Mouse (Mus musculus) lung, postnatal 0 days (tissue): ENCODE results near the gene Abcg4. TPM values are rescaled to one million over a fixed set of nuclear protein-coding genes. Genes with fewer than 3 reads are reported as not detected.

ENCODE experiments used
- ATAC-seq: fragments of 200-750 bp; cut with Nextera tagmentation; 2 replicates; pipeline ENCODE4 v1.8.0; 2017; ENCODE audit warnings: moderate library complexity
- DNase-seq: peaks from one replicate; pipeline ENCODE4 v3.0.0-alpha.2; 2016; ENCODE audit warnings: low spot score
- H3K27ac ChIP-seq: fragments of 300-500 bp; sonication (generic); 2 replicates; pipeline ENCODE4 v1.5.1; 2014; ENCODE audit warnings: antibody characterized with exemption, mild to moderate bottlenecking, low read length, mixed read lengths
- H3K27me3 ChIP-seq: fragments of 300-500 bp; sonication (generic); replicated peaks from 2 replicates; pipeline ENCODE4 v1.6.1; 2014; ENCODE audit warnings: low read length, mixed read lengths; ENCODE audit not compliant: insufficient read depth
- H3K36me3 ChIP-seq: fragments of 300-500 bp; sonication (generic); 2 replicates; pipeline ENCODE4 v1.6.1; 2014; ENCODE audit warnings: low read length, mixed read lengths; ENCODE audit not compliant: insufficient read depth
- H3K4me1 ChIP-seq: fragments of 300-500 bp; sonication (generic); 2 replicates; pipeline ENCODE4 v1.6.1; 2014; ENCODE audit warnings: antibody characterized with exemption, low read depth, low read length, mixed read lengths; ENCODE audit not compliant: insufficient read depth
- H3K4me2 ChIP-seq: fragments of 300-500 bp; sonication (generic); replicated peaks from 2 replicates; pipeline ENCODE4 v1.6.1; 2014; ENCODE audit warnings: low read depth, mild to moderate bottlenecking, low read length, moderate library complexity, mixed read lengths
- H3K4me3 ChIP-seq: fragments of 300-500 bp; sonication (generic); 2 replicates; pipeline ENCODE4 v1.5.1; 2014; ENCODE audit warnings: low read depth, low read length
- H3K9ac ChIP-seq: fragments of 300-500 bp; sonication (generic); replicated peaks from 2 replicates; pipeline ENCODE4 v1.6.1; 2014; ENCODE audit warnings: low read depth, mild to moderate bottlenecking
- H3K9me3 ChIP-seq: fragments of 300-500 bp; sonication (generic); 2 replicates; pipeline ENCODE4 v1.6.1; 2016; ENCODE audit warnings: low read length, mixed read lengths
- CTCF ChIP-seq: IDR thresholded peaks from 2 replicates; pipeline ENCODE4 v1.5.1; 2016; ENCODE audit warnings: antibody characterized with exemption, mild to moderate bottlenecking
- EP300 ChIP-seq: IDR thresholded peaks from 2 replicates; pipeline ENCODE4 v1.6.1; 2016; ENCODE audit warnings: antibody characterized with exemption, mild to moderate bottlenecking, control low read depth
- WGBS: fragments of 180-500 bp; shearing (Covaris S2); extraction: QIAGEN DNeasy Blood & Tissue Kit; methylation state at CpG from one replicate; pipeline ENCODE4 v1.1.7; 2014; 5-methylcytosine and 5-hydroxymethylcytosine counted together
- polyA plus RNA-seq: library from polyadenylated mRNA; unstranded; fragments of >200 nt; fragmentation: Nextera tagmentation; extraction: Ambion mirVana; gene quantifications from 2 replicates; pipeline ENCODE4 v1.2.1, GENCODE M21; 2015

Gene Abcg4
- polyA plus RNA-seq, 1 experiment from 2014 or later = 0.47 TPM

GRCm38 (mm10) chr9:44320799-44321133 is 32.4 kb upstream of the Abcg4 start:
- Histone ChIP-seq H3K4me3 (peak overlapping the region; percentile 69), H3K27me3 (no peaks in the 10 kb centered on the region), H3K9me3 (no peaks in the 10 kb centered on the region), H3K4me1 (peaks cover 16% of the 10 kb centered on the region), H3K36me3 (peaks cover 1% of the 10 kb centered on the region; the same call in 1 of the 2 replicates), H3K4me2 (peak overlapping the region; percentile 89), H3K27ac (peak overlapping the region; percentile 88), H3K9ac (peak overlapping the region; percentile 39; the same call in 1 of the 2 replicates)
- no peak for TF ChIP-seq CTCF
- no peak for TF ChIP-seq EP300
- peak; percentile 54 for ATAC-seq
- DNase-seq = peak; percentile 85
- WGBS = 20% methylated on average over 6 of the region's 6 CpGs

GRCm38 (mm10) chr9:44319887-44320798 is 31.7 kb upstream of the Abcg4 start, which contains the start of gene C2cd2l:
Gene C2cd2l, minus strand, starts transcription at chr9:44320285.
- TF ChIP-seq CTCF (no peak), EP300 (peak; percentile 47; the same call in 1 of the 2 replicates)
- H3K9me3 ChIP-seq = no peaks in the 10 kb centered on the region
- peak within 1 kb of the TSS; percentile 88 for H3K27ac ChIP-seq
- DNase-seq (peak; percentile 100), ATAC-seq (peak; percentile 99)
- H3K4me2 ChIP-seq = peak within 1 kb of the TSS; percentile 89
- no peaks in the 10 kb centered on the region for H3K27me3 ChIP-seq
- peaks cover 16% of the 10 kb centered on the region for H3K4me1 ChIP-seq
- H3K36me3 ChIP-seq = peaks cover 7% of the 10 kb centered on the region; the same call in 1 of the 2 replicates
- H3K4me3 ChIP-seq = peak within 1 kb of the TSS; percentile 69
- peak within 1 kb of the TSS; percentile 73 for H3K9ac ChIP-seq
- WGBS = under 1% methylated on average over 66 of the region's 67 CpGs

GRCm38 (mm10) chr9:44319105-44319886 is 30.9 kb upstream of the Abcg4 start:
- no peak for ATAC-seq

GRCm38 (mm10) chr9:44318826-44319095 is 30.3 kb upstream of the Abcg4 start:
- TF ChIP-seq EP300 = no peak
- no peak for TF ChIP-seq CTCF
- Histone ChIP-seq H3K27me3 (no peaks in the 10 kb centered on the region), H3K9ac (no peak overlapping the region), H3K27ac (no peak overlapping the region), H3K4me1 (peaks cover 16% of the 10 kb centered on the region), H3K9me3 (no peaks in the 10 kb centered on the region), H3K4me2 (peak overlapping the region; percentile 89), H3K4me3 (peak overlapping the region; percentile 69), H3K36me3 (peaks cover 12% of the 10 kb centered on the region; the same call in 1 of the 2 replicates)
- ATAC-seq = no peak
- DNase-seq = no peak
- WGBS = 31% methylated on average over 3 of the region's 3 CpGs

More at GRCm38 (mm10) chr9:44319105-44319886, 30.9 kb upstream of the Abcg4 start:
- peak overlapping the region; percentile 89 for H3K4me2 ChIP-seq
- peaks cover 16% of the 10 kb centered on the region for H3K4me1 ChIP-seq
- peak overlapping the region; percentile 73 for H3K9ac ChIP-seq
- peak overlapping the region; percentile 57 for H3K27ac ChIP-seq
- H3K36me3 ChIP-seq = peaks cover 8% of the 10 kb centered on the region; the same call in 1 of the 2 replicates
- H3K27me3 ChIP-seq = no peaks in the 10 kb centered on the region
- peak; percentile 28 for DNase-seq
- TF ChIP-seq CTCF (no peak), EP300 (no peak)
- WGBS = 2% methylated on average over 37 of the region's 37 CpGs
- peak overlapping the region; percentile 69 for H3K4me3 ChIP-seq
- no peaks in the 10 kb centered on the region for H3K9me3 ChIP-seq

- Histone ChIP-seq H3K27ac (peak overlapping the region; percentile 9; the same call in 1 of the 2 replicates), H3K9me3 (no peaks in the 10 kb centered on the region), H3K27me3 (no peaks in the 10 kb centered on the region), H3K4me3 (peak overlapping the region; percentile 69; the same call in 1 of the 2 replicates), H3K9ac (no peak overlapping the region), H3K4me2 (peak overlapping the region; percentile 89), H3K36me3 (peaks cover 17% of the 10 kb centered on the region), H3K4me1 (peaks cover 16% of the 10 kb centered on the region)
- no peak for DNase-seq
- TF ChIP-seq CTCF = no peak; the same call in 1 of the 2 replicates
- TF ChIP-seq EP300 = no peak
- ATAC-seq = no peak
- 43% methylated on average over 5 of the region's 5 CpGs for WGBS
These were observed 29.8 kb upstream of the Abcg4 start for GRCm38 (mm10) chr9:44318076-44318825.
